Mouse (Mus musculus) mature B cell (primary cell): ENCODE data around the gene Ttc41.

Source experiments
- in situ Hi-C: fragments of 300-500 bp; cut with MboI; formaldehyde crosslinking; loops from 2 replicates; pipeline ENCODE4 v1.14.3; 2019

Gene Ttc41

DNA sequence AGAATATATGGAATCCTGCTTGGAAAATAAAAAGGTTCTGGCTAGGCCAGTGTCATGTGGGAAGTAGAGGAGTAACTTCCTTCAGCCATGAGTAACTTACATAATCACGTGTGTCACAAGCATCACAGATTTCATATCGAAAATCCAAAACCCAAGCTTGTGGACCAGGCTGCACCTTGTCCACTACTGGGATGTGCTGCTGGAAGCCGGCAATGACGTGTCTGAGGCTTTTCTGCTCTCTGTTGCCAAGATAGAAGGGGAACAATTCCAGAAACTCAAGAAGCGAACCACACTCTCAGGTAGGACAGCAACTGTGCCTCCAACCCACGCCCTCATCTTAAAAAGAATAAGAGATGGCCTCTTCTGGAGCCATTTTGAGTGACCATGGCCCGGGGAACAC lies 38.7 kb downstream of the Ttc41 start:
- in situ Hi-C loops, result loop anchor here (25.0 kb wide), 1 partner anchor 257 kb away; the partner anchor contains the start of gene Syn3

DNA sequence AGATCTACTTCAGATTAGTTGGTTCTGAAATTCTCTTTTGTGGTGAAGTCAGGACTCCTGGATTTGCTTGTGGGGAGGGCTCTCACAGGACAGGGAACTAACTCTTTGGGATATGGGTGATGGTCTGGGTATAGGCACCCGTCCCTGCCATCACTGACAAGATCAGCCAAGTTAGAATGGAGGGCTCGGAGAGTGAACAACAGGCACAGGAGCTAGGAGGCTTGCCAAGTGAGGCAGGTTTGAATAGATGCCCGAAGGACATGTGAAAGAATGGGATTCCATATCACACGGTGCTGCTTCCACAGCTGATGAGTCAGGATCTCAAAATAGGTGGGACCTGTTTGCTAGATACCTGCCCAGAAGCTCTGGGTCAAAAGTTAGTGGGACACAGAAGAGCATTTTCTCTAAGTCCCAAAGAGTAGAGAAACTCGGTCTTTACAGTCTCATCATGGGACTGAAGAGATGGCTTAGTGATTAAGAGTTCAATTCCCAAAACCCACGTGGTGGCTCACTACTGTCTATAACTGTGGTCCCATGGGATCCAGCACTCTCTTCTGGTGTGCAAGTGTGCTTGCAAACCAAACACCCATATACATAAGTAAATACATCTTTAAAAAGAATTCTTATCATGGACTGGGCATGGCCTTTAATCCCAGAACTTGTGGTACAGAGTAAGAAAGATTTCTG lies 50.3 kb downstream of the Ttc41 start:
- in situ Hi-C loops, result no loop called here

DNA sequence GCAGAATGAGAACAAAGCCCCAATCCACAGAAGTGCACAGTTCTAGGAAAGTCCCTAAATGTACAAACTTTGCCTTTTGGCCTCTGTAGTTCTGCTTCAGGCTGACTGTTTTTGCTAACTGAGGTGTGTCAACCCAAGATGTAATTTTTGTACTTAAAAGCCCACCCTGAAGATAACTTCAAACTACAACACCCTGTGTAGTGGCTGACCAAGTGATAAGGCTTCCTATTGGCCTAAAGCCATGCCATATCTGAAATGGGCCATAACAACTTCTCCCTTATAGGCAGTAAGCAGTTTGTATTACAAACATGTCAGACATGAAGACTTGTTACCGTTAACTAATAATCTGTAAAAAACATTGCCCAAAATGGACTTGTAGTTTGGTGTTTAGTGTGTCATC lies 52.1 kb downstream of the Ttc41 start:
- in situ Hi-C loops, result no loop called here

DNA sequence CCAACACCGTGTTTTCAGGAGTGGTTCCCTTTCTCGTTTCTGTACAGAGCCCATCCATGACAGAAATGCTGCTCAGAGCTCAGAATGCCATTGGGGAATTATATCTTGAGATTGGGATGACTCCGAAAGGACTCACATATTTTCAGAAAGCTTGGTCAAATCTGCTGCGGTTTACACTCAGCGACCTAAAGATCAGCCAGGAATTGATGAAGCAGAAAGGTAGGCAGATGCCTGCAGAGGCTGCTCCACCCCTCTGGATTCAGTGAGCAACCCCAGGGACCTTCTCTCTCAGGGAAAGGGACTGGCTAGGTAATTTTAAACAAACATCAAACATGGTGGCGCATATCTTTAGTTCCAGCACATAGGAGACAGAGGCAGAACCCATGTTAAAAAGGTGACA lies 52.6 kb downstream of the Ttc41 start:
- in situ Hi-C loops, result no loop called here

DNA sequence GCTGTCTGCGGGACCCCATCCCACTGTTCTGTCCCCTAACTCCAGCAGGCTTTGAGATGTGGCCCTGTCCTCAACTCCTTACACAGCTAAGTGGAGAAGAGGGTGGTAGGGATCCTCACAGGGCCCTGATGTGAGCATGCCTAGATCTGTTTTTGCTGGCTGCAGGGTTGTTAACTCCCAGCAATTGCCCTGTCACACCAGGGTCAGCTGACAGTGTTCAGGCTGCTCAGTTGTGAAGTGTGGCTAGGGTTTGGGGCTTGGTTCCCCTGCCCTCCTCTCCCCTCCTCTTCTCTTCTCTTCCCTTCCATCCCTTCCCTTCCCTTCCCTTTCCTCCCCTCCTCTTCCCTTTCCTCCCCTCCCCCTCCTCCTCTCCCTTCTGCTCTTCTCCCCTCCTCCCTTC lies 55.6 kb downstream of the Ttc41 start:
- in situ Hi-C loops, result no loop called here

DNA sequence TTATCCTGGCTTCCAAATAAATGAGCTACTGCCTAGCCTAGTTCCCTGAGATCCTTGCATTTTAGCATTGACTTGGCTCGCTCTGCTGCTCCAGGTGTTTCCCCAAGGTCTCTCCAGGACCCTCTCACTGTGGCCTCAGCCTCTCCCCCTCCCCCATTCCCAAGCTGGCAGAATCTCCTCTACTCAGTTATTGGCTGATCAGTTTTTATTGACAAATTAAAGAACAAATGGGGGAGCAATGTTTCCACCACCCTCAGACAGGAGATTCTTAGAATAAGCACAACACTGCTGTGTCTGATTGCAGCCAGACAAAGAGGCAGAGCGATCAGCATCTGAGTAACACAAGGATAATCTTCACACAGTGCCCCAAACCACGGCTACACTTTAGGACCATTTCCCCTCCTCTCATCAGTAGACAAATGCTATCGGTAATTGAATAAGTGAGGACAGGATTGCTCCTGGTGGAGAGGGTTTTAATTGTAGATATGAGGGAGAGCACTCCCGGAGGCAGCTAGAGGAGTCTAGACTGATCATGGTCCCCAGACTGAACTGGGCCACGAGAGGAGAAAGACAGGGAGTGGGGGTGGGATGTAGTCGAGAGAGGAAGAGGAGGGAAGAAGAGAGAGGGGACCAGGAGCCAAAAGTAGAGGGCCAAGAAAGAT lies 56.2 kb downstream of the Ttc41 start:
- in situ Hi-C loops, result no loop called here

DNA sequence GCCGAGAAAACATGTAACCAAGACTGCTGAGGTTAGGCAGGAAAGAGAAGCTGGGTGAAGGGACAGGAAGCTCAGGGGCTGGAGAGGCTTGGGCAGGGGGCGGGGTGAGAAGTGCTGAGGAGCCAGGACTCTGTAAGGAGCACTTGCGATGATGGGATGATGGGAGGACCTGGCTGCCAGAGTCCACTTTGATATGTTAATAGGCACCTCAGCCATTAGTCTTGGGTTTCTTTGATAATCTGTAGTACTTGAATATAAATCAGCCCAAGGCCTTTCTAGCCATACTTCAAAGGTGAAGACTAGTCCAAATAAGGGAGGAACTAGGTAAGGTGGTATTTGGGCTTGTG lies 56.7 kb downstream of the Ttc41 start:
- in situ Hi-C loops, result no loop called here

DNA sequence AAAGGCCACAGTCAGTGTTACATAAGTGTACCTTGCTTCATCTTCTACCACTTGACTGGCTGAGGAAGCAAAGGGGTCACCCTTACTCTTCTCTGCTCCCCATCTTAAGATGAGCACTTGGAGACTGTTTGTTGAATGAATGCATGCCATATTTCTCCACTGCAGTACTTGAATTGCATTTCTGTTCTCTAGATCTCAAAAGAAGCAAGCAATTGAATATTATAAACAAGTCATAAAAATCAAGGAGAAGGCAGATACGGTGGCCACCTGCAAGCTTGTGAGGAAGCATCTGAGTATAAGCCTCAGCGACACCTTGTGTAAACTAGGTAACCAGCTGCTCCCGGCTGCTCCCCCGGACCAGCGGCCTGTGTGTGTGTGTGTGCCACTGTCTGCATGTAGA lies 58.1 kb downstream of the Ttc41 start, which contains the start of gene Gm49358:
TSS of gene Gm49358 (plus strand) at position 301 of the 400 bp plus-strand sequence.
- in situ Hi-C loops, result no loop called here

DNA sequence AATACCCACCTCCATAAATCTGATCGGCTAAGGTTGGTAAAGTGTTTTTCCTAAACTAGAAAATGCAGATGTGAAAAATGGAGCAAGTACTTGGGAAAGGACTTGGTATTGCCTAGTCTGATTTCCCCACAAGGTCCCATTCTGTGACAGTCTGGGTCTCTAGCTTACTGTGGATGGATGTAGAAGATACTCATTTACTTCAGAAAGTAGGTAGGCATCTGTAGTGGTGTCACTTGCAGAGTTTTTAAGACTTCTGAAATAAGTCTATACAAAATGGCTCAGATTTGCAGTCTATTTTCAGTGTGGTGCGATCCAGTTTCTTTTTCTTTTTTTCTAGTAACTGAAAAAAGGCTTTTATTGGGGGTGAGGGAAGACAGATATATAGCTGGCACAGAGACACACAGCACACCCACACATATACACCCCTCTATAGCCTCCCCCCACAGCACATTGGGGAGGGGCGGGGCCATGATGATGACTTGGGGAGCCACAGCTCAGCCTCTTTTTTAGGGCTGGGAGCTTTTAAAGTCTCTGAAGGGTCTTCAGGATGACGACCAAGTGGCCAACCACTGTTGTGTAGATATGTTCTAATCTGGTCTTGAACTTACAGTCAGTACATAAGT lies 59.8 kb downstream of the Ttc41 start:
- in situ Hi-C loops, result no loop called here

DNA sequence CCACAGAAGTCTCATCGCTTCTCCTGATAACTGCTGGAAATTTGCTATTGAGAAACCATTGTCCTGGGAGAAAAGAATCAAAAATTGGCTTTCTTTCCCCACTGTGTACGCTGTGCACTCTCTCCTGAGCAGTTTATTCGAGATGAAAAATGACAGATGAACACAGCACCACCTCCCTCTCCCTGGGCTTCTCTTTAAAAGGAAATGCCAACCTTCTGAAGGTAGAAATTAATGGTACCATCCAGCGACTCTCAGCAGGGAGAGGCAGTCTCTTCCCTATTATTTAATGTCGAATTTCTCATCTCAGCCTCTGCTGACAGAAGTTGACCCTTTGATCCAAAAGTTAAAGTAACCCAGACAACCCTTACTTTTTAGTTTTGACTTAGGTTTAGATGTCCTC lies 63.6 kb downstream of the Ttc41 start:
- in situ Hi-C loops, result no loop called here

DNA sequence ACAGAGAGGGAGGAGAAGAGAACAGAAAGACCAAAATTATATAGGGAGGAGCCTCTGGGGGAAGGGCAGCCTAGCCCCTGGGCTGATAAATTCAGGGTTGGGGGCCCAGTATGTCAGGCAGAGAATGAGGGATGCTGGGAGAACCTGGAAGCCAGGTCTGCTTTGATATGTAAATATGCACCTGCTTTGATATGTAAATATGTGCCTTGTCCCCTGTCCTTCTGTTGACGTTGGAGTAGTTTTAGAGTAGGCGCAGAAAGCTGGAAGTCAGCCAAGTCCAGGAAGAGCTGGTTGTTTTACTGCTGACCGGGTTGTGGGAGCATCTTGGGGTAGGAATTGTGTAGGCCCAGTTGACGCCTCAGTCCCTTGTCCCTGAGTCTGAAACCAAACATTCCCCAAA lies 64.2 kb downstream of the Ttc41 start:
- in situ Hi-C loops, result no loop called here

DNA sequence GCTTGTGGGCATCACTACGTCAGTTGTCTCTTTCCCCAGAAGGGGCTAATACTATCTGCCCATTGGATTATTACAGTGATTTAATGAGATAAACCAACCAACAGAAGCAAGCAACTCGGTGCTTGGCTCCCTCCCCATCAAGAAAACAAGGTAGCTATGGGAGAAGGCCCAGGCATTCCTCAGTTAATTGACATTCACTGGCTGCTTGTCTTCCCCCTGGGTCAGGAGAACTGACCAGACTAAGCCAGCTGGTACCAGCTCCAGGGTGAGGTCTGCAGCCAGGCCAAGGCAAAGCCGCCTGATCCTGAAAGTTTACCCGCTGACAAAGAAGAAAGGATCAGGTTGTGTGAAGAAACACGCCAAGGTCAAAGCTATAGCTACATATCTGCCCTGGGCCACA lies 66.1 kb downstream of the Ttc41 start:
- in situ Hi-C loops, result no loop called here

DNA sequence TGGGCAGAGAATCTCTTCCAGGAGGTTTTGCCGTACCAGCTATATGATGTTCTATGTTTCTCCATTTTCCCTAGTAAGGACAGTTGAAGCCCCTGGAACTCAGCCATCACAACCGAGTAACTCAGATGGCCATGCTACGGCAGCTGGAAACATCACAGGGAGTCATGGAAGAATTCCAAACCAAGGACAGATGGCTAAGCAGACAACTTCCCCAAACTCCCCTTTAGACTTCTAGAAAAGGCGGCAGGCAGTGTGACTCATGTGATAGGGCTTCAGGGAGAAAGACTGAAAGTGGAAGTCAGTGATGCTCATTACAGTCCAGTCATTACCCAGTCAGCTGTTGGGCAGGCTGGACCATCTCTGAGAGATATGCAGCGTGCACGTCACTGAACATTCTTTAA lies 66.6 kb downstream of the Ttc41 start:
- in situ Hi-C loops, result no loop called here

DNA sequence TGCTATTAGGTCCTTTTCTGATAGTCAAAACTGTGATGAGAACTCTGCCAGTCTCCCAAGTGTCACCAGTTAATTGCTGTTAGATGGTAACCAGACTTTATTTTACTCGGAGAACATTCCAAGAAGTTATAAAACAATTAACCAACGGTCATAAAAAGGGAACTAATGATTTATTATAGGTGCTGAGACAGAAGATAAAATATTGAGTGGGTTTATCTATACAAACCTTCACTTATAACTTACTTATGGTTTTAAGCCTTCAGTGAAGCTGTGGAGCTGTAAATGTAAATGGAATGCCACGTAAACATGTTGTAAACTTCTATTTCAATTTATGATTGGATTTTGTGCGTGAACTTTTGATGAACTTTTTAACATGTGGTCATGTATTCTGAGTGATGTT lies 67.7 kb downstream of the Ttc41 start:
- in situ Hi-C loops, result no loop called here

DNA sequence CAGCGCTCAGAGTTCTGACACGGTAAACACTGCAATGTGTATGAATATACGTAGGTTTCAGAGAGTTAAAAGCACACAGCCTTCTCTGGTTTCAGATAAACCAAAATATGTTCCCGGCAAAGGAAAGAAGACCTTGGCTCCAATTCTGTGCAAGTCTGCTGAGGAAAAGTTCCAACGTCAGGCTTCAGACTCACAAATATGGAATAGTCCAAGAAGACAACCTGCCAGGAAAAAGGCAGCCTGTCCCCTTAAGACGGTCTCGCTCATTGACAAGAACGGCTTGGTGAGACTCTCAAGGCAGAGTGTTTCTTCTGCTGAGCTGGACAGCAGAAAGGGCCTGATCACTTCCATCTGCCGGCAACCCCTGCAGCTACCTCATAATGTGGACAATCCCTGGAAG lies 70.7 kb downstream of the Ttc41 start:
- in situ Hi-C loops, result no loop called here

DNA sequence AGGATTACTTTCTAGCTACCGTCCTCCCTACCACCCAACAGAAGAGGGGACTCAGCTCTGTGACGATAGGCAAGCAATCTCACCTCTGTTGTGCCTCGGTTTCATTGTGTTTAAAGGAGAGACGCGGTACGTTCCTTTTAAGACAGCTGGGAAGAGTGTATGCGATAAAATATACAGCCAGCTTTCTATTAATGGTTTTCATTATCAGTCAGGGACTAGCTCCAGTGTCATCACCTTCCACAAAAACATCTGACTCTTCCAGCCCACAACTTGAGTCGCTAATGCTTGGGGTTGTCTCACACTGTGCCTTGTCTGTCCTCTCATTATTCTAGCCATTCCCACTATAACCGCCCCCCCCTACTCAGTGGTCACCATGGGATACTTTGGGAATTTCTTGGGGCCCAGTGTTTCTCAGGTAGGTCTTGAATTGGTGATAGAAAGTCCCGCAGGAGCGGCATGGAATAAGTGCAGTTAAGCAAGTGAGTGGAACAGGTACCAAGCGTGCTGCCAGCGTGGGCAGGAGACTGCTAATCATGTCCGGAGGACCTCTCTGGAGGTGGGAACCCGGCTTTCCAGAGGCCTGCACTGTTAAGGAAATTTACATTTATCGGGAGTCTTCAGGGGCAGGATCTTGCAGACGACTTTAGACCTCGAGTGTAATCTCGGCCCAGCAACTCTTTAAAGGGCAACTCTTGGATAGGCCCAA lies 72.2 kb downstream of the Ttc41 start:
- in situ Hi-C loops, result no loop called here

DNA sequence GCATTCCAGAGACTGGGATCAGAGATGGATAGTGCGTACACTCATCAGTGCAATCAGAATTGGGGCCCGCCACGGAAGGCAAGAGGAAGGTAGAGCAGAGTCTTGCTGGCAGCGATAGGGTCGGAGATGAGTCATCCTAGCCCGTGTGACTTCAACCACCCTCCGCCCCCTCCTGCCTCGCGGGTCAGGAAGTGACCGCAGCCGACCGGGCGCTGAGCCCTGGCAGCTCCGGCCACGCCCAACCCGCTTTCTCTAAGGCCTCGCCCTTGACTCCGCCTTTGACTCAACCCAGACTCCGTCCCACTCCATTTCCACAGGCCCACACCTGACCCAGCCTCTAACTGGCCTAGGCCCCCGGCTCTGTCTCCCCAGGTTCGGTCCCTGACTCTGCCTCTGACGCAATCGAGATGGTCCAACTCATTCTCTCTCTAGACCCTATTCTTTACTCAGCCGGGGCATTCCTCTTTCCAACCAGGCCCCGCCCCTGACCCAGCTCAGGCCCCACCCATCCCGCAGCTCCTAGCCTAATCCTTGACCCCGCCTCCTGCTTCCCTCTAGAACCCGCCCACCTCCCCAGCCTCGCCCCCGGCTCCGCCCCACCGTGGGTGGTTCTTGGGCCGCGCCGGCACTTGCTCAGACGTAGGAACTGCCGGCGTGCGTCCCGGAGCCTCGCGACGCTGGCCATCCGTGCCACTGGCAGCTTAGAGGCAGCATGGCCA lies 72.9 kb downstream of the Ttc41 start, which contains the start of gene Nt5dc3:
TSS of gene Nt5dc3 (plus strand) at position 608 of the 719 bp plus-strand sequence.
- in situ Hi-C loops, result no loop called here

DNA sequence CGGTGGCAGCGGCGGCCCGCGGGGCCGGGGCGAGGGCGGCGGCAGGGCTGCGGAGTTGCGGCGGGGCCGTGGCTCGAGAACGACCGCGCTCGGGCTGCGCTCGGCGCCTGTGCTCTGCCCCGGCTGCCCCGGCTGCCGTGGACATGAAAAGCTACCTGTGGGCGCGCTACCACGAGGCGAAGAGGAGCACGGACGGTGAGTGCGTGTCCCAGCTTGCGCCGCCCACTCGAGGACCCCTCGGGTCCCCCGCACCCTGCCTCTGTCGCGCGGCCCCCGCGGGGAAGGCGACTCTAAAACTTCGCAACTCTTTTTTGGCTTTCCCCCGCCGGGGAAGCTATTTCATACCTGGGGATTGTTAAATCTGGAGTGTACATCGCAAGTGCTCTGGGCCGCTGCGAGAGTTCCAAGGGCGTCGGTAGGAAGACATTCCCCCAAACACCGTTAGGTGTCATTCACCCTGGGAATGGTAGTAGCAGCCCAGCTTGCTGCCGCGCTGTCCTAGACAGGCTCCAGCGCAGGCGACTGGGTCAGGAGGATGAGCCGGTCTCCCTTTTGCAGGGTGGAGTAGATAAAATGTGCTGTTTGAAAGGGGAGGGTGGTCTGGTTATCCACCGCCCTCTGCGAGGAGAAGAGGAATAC lies 73.6 kb downstream of the Ttc41 start:
- in situ Hi-C loops, result no loop called here

DNA sequence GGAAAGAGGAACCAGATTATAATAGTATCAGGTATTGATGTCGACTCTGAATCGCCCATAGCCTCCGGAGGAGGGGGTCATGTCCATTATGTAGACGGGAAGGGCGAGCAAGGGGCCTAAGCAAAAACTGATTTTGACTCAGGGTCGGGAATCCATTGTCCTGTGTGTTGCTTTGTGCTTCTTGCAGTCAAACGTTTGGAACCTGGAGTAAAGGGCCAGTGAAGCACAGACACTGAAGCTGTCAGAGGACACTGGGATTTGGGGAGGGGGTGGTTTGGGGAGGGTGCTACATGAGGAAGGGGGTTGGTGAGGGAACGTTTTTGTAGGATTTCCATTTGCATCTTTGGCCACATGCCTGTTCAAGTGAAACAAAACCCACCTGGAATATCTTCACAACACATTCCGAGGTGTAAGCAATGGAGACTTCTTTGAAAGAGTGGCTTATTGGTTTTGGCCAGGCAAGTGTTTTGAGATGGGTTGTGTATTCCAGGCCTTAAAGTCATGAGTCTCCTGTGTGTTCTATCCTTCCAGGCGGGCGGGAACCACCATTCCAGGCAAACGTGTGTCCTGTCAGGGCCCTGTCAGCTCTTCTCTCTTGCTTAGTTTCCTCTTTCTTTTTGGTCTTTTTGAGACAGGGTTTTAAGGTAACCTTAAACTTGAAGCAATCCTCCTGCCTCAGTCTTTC lies 74.3 kb downstream of the Ttc41 start:
- in situ Hi-C loops, result no loop called here

DNA sequence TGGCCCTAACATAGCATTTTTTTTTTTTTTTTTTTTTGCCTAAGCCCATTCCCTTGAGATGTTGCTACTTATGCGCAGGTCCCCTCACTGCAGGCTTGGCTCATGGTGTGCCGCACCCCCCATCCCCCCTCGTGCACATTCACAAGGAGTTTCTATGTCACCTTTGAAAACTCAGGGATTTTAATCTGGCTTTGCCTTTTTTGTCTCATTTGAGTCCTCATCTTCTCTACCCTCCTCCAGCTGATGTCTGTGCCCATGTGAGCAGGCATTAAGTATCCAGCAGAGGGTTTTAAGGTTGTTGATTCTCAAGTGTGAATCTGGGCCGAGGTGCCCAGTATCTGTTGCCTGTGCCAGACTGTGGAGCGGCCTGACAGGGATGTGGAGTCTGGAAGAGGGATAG lies 76.0 kb downstream of the Ttc41 start:
- in situ Hi-C loops, result no loop called here

DNA sequence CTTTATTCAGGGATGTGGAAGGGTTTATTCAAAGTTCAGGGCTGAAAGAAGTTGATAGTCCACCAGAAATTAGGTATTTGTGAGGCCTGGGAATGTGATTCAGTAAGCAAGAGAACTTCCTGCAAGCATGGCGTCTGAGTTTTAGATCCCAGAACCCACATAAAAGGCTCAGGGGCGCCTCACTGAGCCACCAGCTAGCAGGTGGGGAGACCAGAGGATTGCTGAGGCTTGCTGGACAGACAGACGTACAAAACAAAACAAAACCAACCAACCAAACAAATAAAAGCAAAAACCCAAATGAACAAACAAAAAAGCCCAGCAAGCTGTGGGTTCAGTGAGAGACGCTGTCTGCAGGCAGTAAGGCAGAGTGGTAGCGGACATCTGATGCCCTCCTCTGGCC lies 77.0 kb downstream of the Ttc41 start:
- in situ Hi-C loops, result no loop called here
